Mouse (Mus musculus): ENCODE data around the gene Rimbp3.
"Not testable (repeated sequence)": the region's sequence is repeated elsewhere in the genome, so short reads cannot be mapped to it uniquely, and the experiment has no call there.

The Rimbp3 gene

GRCm38 (mm10) chr16:17208389-17209361 is at the start of gene Rimbp3:
Gene Rimbp3, plus strand, starts transcription at chr16:17208603.
- DNase-seq (ENCODE audit: low spot score in 2 of 2), result peak; percentile 74 to 78

DNA sequence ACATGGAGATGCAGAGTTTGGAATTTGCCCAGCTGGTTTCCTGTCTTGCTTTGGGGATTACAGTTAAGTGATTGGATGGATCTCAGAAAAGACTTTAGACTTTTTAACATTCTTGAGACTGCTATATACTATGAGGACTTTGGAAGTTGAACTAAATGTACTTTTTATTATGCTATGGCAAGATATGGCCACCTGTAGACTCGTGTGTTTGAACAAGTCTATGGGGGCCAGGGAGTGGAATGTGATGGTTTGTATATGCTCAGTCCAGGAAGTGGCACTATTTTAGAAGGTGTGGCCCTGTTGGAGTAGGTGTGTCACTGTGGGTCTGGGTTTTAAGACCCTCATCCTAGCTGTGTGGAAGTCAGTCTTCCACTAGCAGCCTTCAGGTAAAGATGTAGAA is 42.9 kb upstream of the Rimbp3 start:
- not testable (repeated sequence) for DNase-seq (ENCODE audit: low spot score in 2 of 2)

DNA sequence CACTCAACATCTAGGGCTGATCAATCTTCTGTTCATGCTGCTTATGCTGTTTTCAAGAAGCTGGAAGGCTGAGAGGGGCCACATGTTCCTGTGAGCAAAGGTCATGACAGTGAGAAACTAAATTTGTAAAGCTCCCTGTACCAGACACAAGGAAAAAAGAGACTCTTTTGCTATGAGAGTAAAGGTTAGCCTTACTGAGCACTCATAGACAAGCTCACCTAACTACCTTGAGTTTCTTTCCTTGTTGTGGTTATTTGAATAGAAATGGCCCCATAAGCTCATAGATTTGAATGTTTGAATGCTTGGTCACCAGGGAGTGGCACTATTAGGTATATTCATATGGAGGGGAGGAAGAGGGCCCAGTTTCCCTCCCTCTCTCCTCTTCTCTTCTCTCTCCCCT is 41.2 kb upstream of the Rimbp3 start:
- DNase-seq (ENCODE audit: low spot score in 2 of 2), result no peak

GRCm38 (mm10) chr16:17168049-17168448 is 40.4 kb upstream of the Rimbp3 start:
- no peak for DNase-seq (ENCODE audit: low spot score in 2 of 2)

- no peak for DNase-seq (ENCODE audit: low spot score in 2 of 2)
These were observed 32.6 kb upstream of the Rimbp3 start for GRCm38 (mm10) chr16:17175765-17176164.

GRCm38 (mm10) chr16:17177623-17178170 is 30.7 kb upstream of the Rimbp3 start:
- no peak for DNase-seq (ENCODE audit: low spot score in 2 of 2)

DNA sequence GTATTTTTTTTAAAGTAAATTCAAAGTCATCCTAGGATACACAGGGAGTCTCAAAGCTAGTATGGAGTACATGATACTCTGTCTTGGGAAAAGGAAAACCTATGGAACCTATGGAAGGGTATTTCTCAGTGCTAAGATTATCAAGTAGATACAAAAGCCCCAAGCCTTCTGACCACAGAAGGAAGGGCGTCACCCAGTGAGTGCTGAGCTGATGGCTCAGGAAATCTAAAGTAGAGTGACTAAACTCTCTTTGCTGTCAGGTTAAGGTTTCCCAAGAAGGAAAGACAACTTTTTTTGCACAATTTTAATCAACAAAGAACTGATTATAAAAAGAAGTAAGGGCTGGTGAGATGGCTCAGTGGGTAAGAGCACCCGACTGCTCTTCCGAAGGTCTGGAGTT is 28.7 kb upstream of the Rimbp3 start:
- DNase-seq (ENCODE audit: low spot score in 2 of 2), result no peak

DNA sequence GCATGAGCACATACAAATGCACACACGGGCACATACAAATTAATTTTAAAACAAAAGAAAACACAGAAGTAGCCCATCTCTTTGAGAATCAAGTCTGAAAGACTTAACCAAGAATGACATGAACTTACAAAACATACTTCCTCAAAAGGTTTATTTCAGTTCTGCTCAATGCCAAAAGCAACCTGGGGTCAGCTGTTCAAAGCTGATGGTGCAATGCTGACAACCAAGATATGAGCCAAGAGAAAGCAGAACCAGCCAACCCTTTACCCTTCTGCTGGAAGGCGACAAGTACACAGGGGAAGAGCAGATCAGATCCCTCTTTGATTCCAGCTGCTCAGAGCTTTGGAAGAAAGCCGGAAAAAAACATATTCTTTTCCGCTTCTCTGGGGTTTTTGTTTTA is 27.0 kb upstream of the Rimbp3 start:
- no peak for DNase-seq (ENCODE audit: low spot score in 2 of 2)

- no peak for DNase-seq (ENCODE audit: low spot score in 2 of 2)
These were observed 26.3 kb upstream of the Rimbp3 start for GRCm38 (mm10) chr16:17182136-17182535.

- DNase-seq (ENCODE audit: low spot score in 2 of 2), result no peak
These were observed 25.4 kb upstream of the Rimbp3 start for GRCm38 (mm10) chr16:17183003-17183402.

DNA sequence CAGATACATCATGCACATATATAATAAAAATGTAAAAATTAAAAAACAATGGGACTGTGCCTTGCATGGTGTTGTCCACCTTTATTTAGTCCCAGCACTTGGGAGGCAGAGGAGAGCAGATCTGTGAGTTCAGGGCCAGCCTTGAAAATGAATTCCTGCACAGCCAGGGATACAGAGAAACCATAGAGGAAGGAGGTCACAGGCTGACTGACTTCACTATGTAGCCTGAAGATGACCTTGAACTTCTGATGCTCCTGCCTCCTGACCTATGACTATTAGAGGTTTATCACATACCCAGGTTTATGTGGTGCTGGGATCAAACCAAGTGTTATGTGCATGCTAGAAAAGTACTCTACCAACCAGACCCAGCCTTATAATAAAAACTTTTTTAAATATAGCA is 22.9 kb upstream of the Rimbp3 start:
- DNase-seq (ENCODE audit: low spot score in 2 of 2), result no peak

DNA sequence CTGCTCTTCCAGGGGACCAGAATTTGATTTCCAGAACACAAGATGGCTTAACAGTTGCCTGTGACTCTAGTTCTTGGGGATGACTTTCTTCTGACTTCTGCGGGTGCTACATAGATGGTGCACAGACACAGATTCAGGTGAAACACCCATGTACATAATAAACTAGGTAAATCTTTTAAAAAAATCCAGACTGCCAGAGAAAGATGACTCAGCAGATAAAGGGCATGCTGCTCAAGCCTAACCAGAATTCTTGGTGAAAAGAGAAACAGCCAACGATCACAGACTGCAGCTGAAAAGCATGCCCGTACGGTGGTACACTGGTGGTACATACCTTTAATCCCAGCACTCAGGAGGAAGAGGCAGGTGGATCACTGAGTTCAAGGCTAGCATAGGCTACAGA is 14.6 kb upstream of the Rimbp3 start:
- DNase-seq (ENCODE audit: low spot score in 2 of 2), result no peak

DNA sequence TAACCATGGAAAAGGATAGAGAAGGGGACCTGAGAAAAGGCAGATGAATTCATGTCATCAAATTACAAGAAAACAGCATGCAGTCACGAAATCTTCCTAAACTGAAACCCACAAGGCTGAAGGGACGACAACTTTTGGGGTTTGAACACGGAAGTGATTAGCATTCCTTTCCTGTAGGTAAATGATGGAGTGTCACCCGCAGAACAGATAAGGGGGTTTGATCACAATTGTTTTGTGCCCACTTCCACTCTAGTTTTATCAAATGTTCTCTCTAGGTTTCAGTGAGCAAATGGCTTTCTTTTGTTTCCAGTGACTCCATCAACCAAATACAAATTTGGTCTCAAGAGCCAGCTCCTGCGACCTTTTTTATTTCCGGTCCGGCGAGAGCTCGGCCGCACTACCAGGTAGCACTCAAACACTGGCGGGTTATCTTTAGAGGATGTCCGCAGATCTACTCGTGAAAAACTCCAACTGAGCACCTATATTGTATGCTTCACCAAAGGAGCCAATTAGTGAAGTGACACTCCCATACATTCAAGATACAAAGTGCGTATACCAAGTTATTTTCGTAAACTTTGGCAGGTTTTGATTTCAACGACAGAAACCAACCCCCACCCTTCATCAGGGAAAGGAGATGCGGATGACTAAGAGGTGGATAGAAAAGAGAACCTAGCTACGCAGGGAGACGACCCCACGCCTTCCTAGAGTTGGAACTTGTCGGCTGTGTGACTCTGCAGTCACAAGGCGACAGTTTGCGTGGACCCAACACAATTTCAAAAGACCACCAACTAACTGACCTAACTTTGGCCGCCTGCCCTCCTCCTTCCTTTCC is 8.1 kb upstream of the Rimbp3 start:
- DNase-seq (ENCODE audit: low spot score in 2 of 2), result no peak

GRCm38 (mm10) chr16:17200953-17201707 is 7.3 kb upstream of the Rimbp3 start:
- DNase-seq (ENCODE audit: low spot score in 2 of 2), result peak; percentile 63 to 82

- no peak for DNase-seq (ENCODE audit: low spot score in 2 of 2)
These were observed 6.4 kb upstream of the Rimbp3 start for GRCm38 (mm10) chr16:17201977-17202376.

GRCm38 (mm10) chr16:17202549-17202948 is 5.9 kb upstream of the Rimbp3 start, which contains the start of gene Ube2l3:
Gene Ube2l3, minus strand, starts transcription at chr16:17202649.
- no peak for DNase-seq (ENCODE audit: low spot score in 2 of 2)

GRCm38 (mm10) chr16:17204990-17205389 is 3.4 kb upstream of the Rimbp3 start:
- DNase-seq (ENCODE audit: low spot score in 2 of 2), result no peak

DNA sequence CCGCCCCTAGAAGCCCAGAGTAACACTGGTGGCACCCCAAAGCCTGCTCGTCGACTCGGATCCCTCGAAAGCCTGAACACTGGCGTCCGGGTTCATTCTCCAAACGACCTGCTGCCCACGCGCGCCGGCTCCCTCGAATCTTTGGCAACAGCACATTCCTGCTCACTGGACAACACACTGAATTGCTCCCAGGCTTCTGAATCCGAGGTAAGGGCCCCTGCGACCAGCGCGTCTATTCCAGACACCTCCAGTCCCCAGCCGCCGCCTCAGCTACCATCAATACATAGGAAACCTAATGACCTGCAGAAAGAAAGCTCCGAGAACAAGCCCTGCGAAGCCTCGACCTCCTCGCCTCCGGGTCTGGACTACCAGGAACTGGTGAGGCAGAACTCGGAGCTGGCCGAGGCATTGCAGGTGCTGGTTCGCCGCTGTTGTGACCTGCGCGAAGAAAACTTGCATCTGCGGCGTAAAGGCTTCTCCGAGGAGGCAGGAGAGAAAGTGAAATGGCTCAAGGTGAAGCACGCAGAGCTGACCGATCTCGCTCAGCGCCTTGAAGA is 1.1 kb downstream of the Rimbp3 start:
- DNase-seq (ENCODE audit: low spot score in 2 of 2), result peak in 1 of 2 experiments; percentile 20

DNA sequence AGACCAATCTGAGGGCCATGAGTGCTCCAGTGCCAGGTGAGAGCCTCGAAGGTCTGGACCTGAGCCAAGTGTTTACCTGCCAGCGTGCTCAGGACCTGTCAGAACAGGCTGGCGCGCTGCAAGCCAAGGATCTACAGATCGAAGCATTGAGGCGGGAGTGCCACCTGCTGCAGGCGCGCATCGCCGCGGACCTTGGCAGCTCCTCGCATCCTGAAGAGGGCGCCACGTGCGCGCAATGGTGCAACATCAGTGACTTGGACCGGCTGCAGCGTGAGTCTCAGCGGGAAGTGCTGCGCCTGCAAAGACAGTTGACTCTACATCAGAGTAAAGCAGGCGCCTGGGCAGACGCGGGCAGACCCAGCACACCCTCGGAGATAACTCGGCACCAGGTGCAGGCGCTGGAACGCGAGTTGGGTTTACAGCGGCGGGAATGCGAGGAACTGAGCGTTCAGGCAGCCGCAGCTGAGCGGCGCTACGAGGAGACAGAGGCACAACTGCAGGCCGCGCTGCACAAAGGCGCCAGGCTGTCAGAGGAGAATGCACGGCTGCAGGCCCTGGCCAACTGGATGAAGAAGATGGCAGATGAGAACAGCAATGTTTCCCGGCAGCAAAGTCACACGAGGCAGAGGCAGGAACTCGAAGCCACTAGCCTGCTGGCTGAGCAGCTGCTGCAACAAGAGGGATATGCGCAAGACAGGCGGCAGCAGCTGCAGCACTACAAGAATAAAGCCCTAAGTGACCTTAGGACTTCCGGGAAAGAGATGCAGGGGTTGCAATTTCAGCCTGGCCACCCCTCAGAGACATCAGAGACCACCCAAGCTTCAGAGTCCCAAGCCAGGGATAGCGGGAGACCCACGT is 1.8 kb downstream of the Rimbp3 start:
- peak; percentile 71 to 82 for DNase-seq (ENCODE audit: low spot score in 2 of 2)

Measured in frontal cortex, postnatal 14 days (tissue).